Mouse (Mus musculus): ENCODE results near the gene Sema3b. TPM values are rescaled to one million over a fixed set of nuclear protein-coding genes. Genes with fewer than 3 reads are reported as not detected.

The Sema3b gene
- polyA plus RNA-seq, 1 experiment from 2014 or later: 2.6 TPM

- H3K9ac ChIP-seq: peak overlapping the region; percentile 94
- peak overlapping the region; percentile 100 for H3K27ac ChIP-seq
- peak overlapping the region; percentile 99 for H3K4me2 ChIP-seq
- H3K36me3 ChIP-seq (replicated peaks): peaks cover 13% of the 10 kb centered on the region; the same call in 1 of the 2 replicates
- H3K9me3 ChIP-seq: no peaks in the 10 kb centered on the region
- no peak for ATAC-seq (ENCODE audit: low FRiP score)
- H3K4me1 ChIP-seq: peaks cover 91% of the 10 kb centered on the region
- 25% methylated on average over 9 of the region's 9 CpGs for WGBS
- no peaks in the 10 kb centered on the region for H3K27me3 ChIP-seq
- H3K4me3 ChIP-seq (replicated peaks): peak overlapping the region; percentile 94
Measured at GRCm38 (mm10) chr9:107631311-107631826, 22.3 kb upstream of the Sema3b start.

GRCm38 (mm10) chr9:107630576-107630975 is 21.5 kb upstream of the Sema3b start:
- Histone ChIP-seq H3K27ac (peak overlapping the region; percentile 100), H3K9ac (peak overlapping the region; percentile 68), H3K27me3 (no peaks in the 10 kb centered on the region), H3K36me3 (replicated peaks) (peaks cover 15% of the 10 kb centered on the region; the same call in 1 of the 2 replicates), H3K9me3 (no peaks in the 10 kb centered on the region), H3K4me1 (peaks cover 90% of the 10 kb centered on the region), H3K4me2 (peak overlapping the region; percentile 99), H3K4me3 (replicated peaks) (peak overlapping the region; percentile 94)
- ATAC-seq (ENCODE audit: low FRiP score): peak; percentile 48
- WGBS: 0% methylated on average over 4 of the region's 4 CpGs

- Histone ChIP-seq H3K4me2 (peak overlapping the region; percentile 99), H3K27me3 (no peaks in the 10 kb centered on the region), H3K9ac (peak overlapping the region; percentile 68), H3K27ac (peak overlapping the region; percentile 100), H3K36me3 (replicated peaks) (peaks cover 21% of the 10 kb centered on the region), H3K9me3 (no peaks in the 10 kb centered on the region), H3K4me3 (replicated peaks) (peak overlapping the region; percentile 94), H3K4me1 (peaks cover 94% of the 10 kb centered on the region)
- peak; percentile 7; the same call in 1 of the 2 replicates for ATAC-seq (ENCODE audit: low FRiP score)
- 4% methylated on average over 14 of the region's 14 CpGs for WGBS
Measured at GRCm38 (mm10) chr9:107629901-107630425, 20.9 kb upstream of the Sema3b start.

- Histone ChIP-seq H3K9ac (peak overlapping the region; percentile 68), H3K4me1 (peaks cover 97% of the 10 kb centered on the region), H3K9me3 (no peaks in the 10 kb centered on the region), H3K27ac (peak overlapping the region; percentile 100), H3K36me3 (replicated peaks) (peaks cover 27% of the 10 kb centered on the region), H3K4me3 (replicated peaks) (no peak overlapping the region; the same call in 1 of the 2 replicates), H3K4me2 (peak overlapping the region; percentile 99), H3K27me3 (no peaks in the 10 kb centered on the region)
- WGBS: 20% methylated on average over 4 of the region's 4 CpGs
- no peak for ATAC-seq (ENCODE audit: low FRiP score)
Measured at GRCm38 (mm10) chr9:107629411-107629730, 20.3 kb upstream of the Sema3b start.

GRCm38 (mm10) chr9:107628721-107629410 is 19.8 kb upstream of the Sema3b start:
- peaks cover 95% of the 10 kb centered on the region for H3K4me1 ChIP-seq
- no peaks in the 10 kb centered on the region for H3K27me3 ChIP-seq
- peak overlapping the region; percentile 99 for H3K4me2 ChIP-seq
- no peak overlapping the region for H3K4me3 ChIP-seq (replicated peaks)
- H3K9me3 ChIP-seq: no peaks in the 10 kb centered on the region
- peak overlapping the region; percentile 100 for H3K27ac ChIP-seq
- H3K36me3 ChIP-seq (replicated peaks): peaks cover 30% of the 10 kb centered on the region
- ATAC-seq (ENCODE audit: low FRiP score): no peak
- H3K9ac ChIP-seq: peak overlapping the region; percentile 68
- WGBS: 32% methylated on average over 14 of the region's 15 CpGs

- peaks cover 41% of the 10 kb centered on the region for H3K36me3 ChIP-seq (replicated peaks)
- peaks cover 83% of the 10 kb centered on the region for H3K4me1 ChIP-seq
Measured at GRCm38 (mm10) chr9:107627387-107628255, 18.6 kb upstream of the Sema3b start.

GRCm38 (mm10) chr9:107626844-107627277 is 17.8 kb upstream of the Sema3b start:
- peak; percentile 79 for ATAC-seq (ENCODE audit: low FRiP score)
- peak overlapping the region; percentile 99 for H3K4me2 ChIP-seq
- WGBS: 0% methylated on average over 2 of the region's 2 CpGs
- H3K36me3 ChIP-seq (replicated peaks): peaks cover 48% of the 10 kb centered on the region
- H3K27me3 ChIP-seq: no peaks in the 10 kb centered on the region
- H3K9ac ChIP-seq: peak overlapping the region; percentile 68
- peak overlapping the region; percentile 16 for H3K4me3 ChIP-seq (replicated peaks)
- peaks cover 76% of the 10 kb centered on the region for H3K4me1 ChIP-seq
- H3K27ac ChIP-seq: peak overlapping the region; percentile 100
- H3K9me3 ChIP-seq: no peaks in the 10 kb centered on the region

More at GRCm38 (mm10) chr9:107627387-107628255, 18.6 kb upstream of the Sema3b start:
- Histone ChIP-seq H3K4me2 (peak overlapping the region; percentile 99), H3K4me3 (replicated peaks) (peak overlapping the region; percentile 16; the same call in 1 of the 2 replicates), H3K27ac (peak overlapping the region; percentile 100), H3K27me3 (no peaks in the 10 kb centered on the region), H3K9me3 (no peaks in the 10 kb centered on the region), H3K9ac (peak overlapping the region; percentile 68)
- 13% methylated on average over 20 of the region's 20 CpGs for WGBS
- ATAC-seq (ENCODE audit: low FRiP score): no peak

- Histone ChIP-seq H3K27ac (peak overlapping the region; percentile 100), H3K4me2 (peak overlapping the region; percentile 99), H3K27me3 (no peaks in the 10 kb centered on the region), H3K9ac (peak overlapping the region; percentile 68), H3K36me3 (replicated peaks) (peaks cover 48% of the 10 kb centered on the region), H3K9me3 (no peaks in the 10 kb centered on the region), H3K4me3 (replicated peaks) (peak overlapping the region; percentile 16), H3K4me1 (peaks cover 70% of the 10 kb centered on the region)
- ATAC-seq (ENCODE audit: low FRiP score): peak; percentile 48; the same call in 1 of the 2 replicates
- 27% methylated on average over 12 of the region's 15 CpGs for WGBS
Measured at GRCm38 (mm10) chr9:107626158-107626843, 17.3 kb upstream of the Sema3b start.

- Histone ChIP-seq H3K4me3 (replicated peaks) (no peak overlapping the region), H3K36me3 (replicated peaks) (peaks cover 49% of the 10 kb centered on the region), H3K4me1 (peaks cover 63% of the 10 kb centered on the region), H3K9me3 (no peaks in the 10 kb centered on the region), H3K27me3 (no peaks in the 10 kb centered on the region), H3K9ac (peak overlapping the region; percentile 43; the same call in 1 of the 2 replicates), H3K4me2 (0 out of 2 replicates have a peak overlapping the region, but pooled peaks have one; percentile 99), H3K27ac (peak overlapping the region; percentile 100)
- ATAC-seq (ENCODE audit: low FRiP score): no peak
- WGBS: 87% methylated on average over 12 of the region's 12 CpGs
Measured at GRCm38 (mm10) chr9:107625351-107626128, 16.5 kb upstream of the Sema3b start.

- Histone ChIP-seq H3K27ac (peak overlapping the region; percentile 68), H3K4me2 (no peak overlapping the region), H3K9me3 (no peaks in the 10 kb centered on the region), H3K27me3 (no peaks in the 10 kb centered on the region), H3K9ac (peak overlapping the region; percentile 43; the same call in 1 of the 2 replicates), H3K36me3 (replicated peaks) (peaks cover 55% of the 10 kb centered on the region), H3K4me1 (peaks cover 57% of the 10 kb centered on the region), H3K4me3 (replicated peaks) (no peak overlapping the region)
- WGBS: 72% methylated on average over 3 of the region's 3 CpGs
- ATAC-seq (ENCODE audit: low FRiP score): no peak
Measured at GRCm38 (mm10) chr9:107624951-107625350, 15.9 kb upstream of the Sema3b start.

GRCm38 (mm10) chr9:107624539-107624938 is 15.5 kb upstream of the Sema3b start:
- ATAC-seq (ENCODE audit: low FRiP score): no peak
- H3K4me1 ChIP-seq: peaks cover 56% of the 10 kb centered on the region
- H3K36me3 ChIP-seq (replicated peaks): peaks cover 59% of the 10 kb centered on the region
- no peaks in the 10 kb centered on the region for H3K9me3 ChIP-seq
- H3K9ac ChIP-seq: no peak overlapping the region
- peak overlapping the region; percentile 68 for H3K27ac ChIP-seq
- 73% methylated on average over 5 of the region's 5 CpGs for WGBS
- no peaks in the 10 kb centered on the region for H3K27me3 ChIP-seq
- H3K4me3 ChIP-seq (replicated peaks): no peak overlapping the region
- no peak overlapping the region for H3K4me2 ChIP-seq
